Mouse (Mus musculus) limb, embryonic 14.5 days (tissue): ENCODE data around the gene Gk5. TPM values are rescaled to one million over a fixed set of nuclear protein-coding genes. Genes with fewer than 3 reads are reported as not detected.

Source experiments
- ATAC-seq: fragments of 200-750 bp; cut with Nextera tagmentation; 2 replicates; pipeline ENCODE4 v1.8.0; 2017; ENCODE audit warnings: low read depth, moderate number of reproducible peaks, moderate TSS enrichment; ENCODE audit not compliant: low FRiP score
- DNase-seq: peaks from one replicate; pipeline ENCODE4 v3.0.0-alpha.2; 2015; ENCODE audit warnings: low spot score
- H3K27ac ChIP-seq: fragments of 300-500 bp; sonication (generic); replicated peaks from 2 replicates; pipeline ENCODE4 v1.5.1; 2014; ENCODE audit warnings: low read depth, mild to moderate bottlenecking, low read length, moderate library complexity, mixed read lengths
- H3K27me3 ChIP-seq: fragments of 300-500 bp; sonication (generic); 2 replicates; pipeline ENCODE4 v1.6.1; 2014; ENCODE audit warnings: low read length, mixed read lengths; ENCODE audit not compliant: control insufficient read depth, insufficient read depth
- H3K36me3 ChIP-seq: fragments of 300-500 bp; sonication (generic); 2 replicates; pipeline ENCODE4 v1.6.1; 2014; ENCODE audit warnings: mild to moderate bottlenecking, low read length, moderate library complexity, mixed read lengths; ENCODE audit not compliant: control insufficient read depth, insufficient read depth
- H3K4me1 ChIP-seq: fragments of 300-500 bp; sonication (generic); 2 replicates; pipeline ENCODE4 v1.6.1; 2014; ENCODE audit warnings: antibody characterized with exemption, low read length, mixed read lengths; ENCODE audit not compliant: control insufficient read depth, insufficient read depth
- H3K4me2 ChIP-seq: fragments of 300-500 bp; sonication (generic); replicated peaks from 2 replicates; pipeline ENCODE4 v1.6.1; 2014; ENCODE audit warnings: low read depth, mild to moderate bottlenecking, low read length, moderate library complexity; ENCODE audit not compliant: severe bottlenecking
- H3K4me3 ChIP-seq: fragments of 300-500 bp; sonication (generic); replicated peaks from 2 replicates; pipeline ENCODE4 v1.5.1; 2014; ENCODE audit warnings: low read length
- H3K9ac ChIP-seq: fragments of 300-500 bp; sonication (generic); 2 replicates; pipeline ENCODE4 v1.6.1; 2014; ENCODE audit warnings: mild to moderate bottlenecking, low read depth, low read length, moderate library complexity; ENCODE audit not compliant: severe bottlenecking
- H3K9me3 ChIP-seq: fragments of 300-500 bp; sonication (generic); 2 replicates; pipeline ENCODE4 v1.6.1; 2016; ENCODE audit warnings: low read length; ENCODE audit not compliant: control insufficient read depth
- POLR2A ChIP-seq: fragments of 200-500 bp; IDR thresholded peaks from 2 replicates; pipeline ENCODE4 v1.8.0; 2012; ENCODE audit warnings: inconsistent platforms, mild to moderate bottlenecking, moderate library complexity, borderline replicate concordance; ENCODE audit not compliant: insufficient read depth, insufficient read length; ENCODE audit errors: extremely low read depth
- WGBS: fragments of 180-500 bp; shearing (Covaris S2); extraction: QIAGEN DNeasy Blood & Tissue Kit; methylation state at CpG from one replicate; pipeline ENCODE4 v1.1.7; 2014; 5-methylcytosine and 5-hydroxymethylcytosine counted together
- polyA plus RNA-seq, 2 experiments: library from polyadenylated mRNA; depleted of rRNA in 1 of 2; stranded (reverse) in 1 of 2; unstranded in 1 of 2; fragments of >200 nt; fragmentation: Nextera tagmentation in 1 of 2; extraction: Ambion mirVana in 1 of 2; gene quantifications; 2 replicates each; pipeline versions ENCODE4 v1.2.1 to v1.2.3; 2012 to 2014

Gene Gk5
- polyA plus RNA-seq, 2 experiments, result 5.8 to 8.4 TPM

GRCm38 (mm10) chr9:96213036-96213645 is 94.0 kb downstream of the Gk5 start:
- H3K4me2 ChIP-seq, result no peak overlapping the region
- H3K9ac ChIP-seq, result no peak overlapping the region
- H3K4me1 ChIP-seq, result no peaks in the 10 kb centered on the region
- peaks cover 2% of the 10 kb centered on the region; the same call in 1 of the 2 replicates for H3K36me3 ChIP-seq
- H3K4me3 ChIP-seq, result no peak overlapping the region
- H3K27ac ChIP-seq, result no peak overlapping the region
- ATAC-seq (no peak), DNase-seq (no peak)
- no peak for TF ChIP-seq POLR2A
- H3K27me3 ChIP-seq, result no peaks in the 10 kb centered on the region
- H3K9me3 ChIP-seq, result no peaks in the 10 kb centered on the region
- 77% methylated on average over 3 of the region's 3 CpGs for WGBS

- no peaks in the 10 kb centered on the region for H3K27me3 ChIP-seq
- H3K4me2 ChIP-seq, result no peak overlapping the region
- H3K4me3 ChIP-seq, result no peak overlapping the region
- peaks cover 2% of the 10 kb centered on the region; the same call in 1 of the 2 replicates for H3K36me3 ChIP-seq
- H3K9me3 ChIP-seq, result no peaks in the 10 kb centered on the region
- no peak for DNase-seq
- no peak overlapping the region for H3K27ac ChIP-seq
- no peak overlapping the region for H3K9ac ChIP-seq
- WGBS, result 93% methylated on average over 2 of the region's 2 CpGs
- H3K4me1 ChIP-seq, result no peaks in the 10 kb centered on the region
- ATAC-seq, result no peak
- no peak for TF ChIP-seq POLR2A
These were observed 95.0 kb downstream of the Gk5 start for GRCm38 (mm10) chr9:96214171-96214570.

- DNase-seq (no peak), ATAC-seq (no peak)
- no peaks in the 10 kb centered on the region for H3K27me3 ChIP-seq
- no peak overlapping the region for H3K4me3 ChIP-seq
- TF ChIP-seq POLR2A, result no peak
- no peaks in the 10 kb centered on the region for H3K4me1 ChIP-seq
- H3K9me3 ChIP-seq, result no peaks in the 10 kb centered on the region
- H3K27ac ChIP-seq, result no peak overlapping the region
- no peak overlapping the region for H3K4me2 ChIP-seq
- 100% methylated on average over 1 of the region's 1 CpGs for WGBS
- H3K36me3 ChIP-seq, result peaks cover 2% of the 10 kb centered on the region; the same call in 1 of the 2 replicates
- H3K9ac ChIP-seq, result no peak overlapping the region
These were observed 98.1 kb downstream of the Gk5 start for GRCm38 (mm10) chr9:96217299-96217698.

- no peaks in the 10 kb centered on the region for H3K4me1 ChIP-seq
- H3K4me2 ChIP-seq, result no peak overlapping the region
- H3K4me3 ChIP-seq, result no peak overlapping the region
- no peaks in the 10 kb centered on the region for H3K27me3 ChIP-seq
- no peak overlapping the region for H3K9ac ChIP-seq
- peaks cover 2% of the 10 kb centered on the region; the same call in 1 of the 2 replicates for H3K36me3 ChIP-seq
- TF ChIP-seq POLR2A, result no peak
- no peaks in the 10 kb centered on the region for H3K9me3 ChIP-seq
- H3K27ac ChIP-seq, result no peak overlapping the region
- ATAC-seq (no peak), DNase-seq (no peak)
These were observed 98.6 kb downstream of the Gk5 start for GRCm38 (mm10) chr9:96217799-96218198.

DNA sequence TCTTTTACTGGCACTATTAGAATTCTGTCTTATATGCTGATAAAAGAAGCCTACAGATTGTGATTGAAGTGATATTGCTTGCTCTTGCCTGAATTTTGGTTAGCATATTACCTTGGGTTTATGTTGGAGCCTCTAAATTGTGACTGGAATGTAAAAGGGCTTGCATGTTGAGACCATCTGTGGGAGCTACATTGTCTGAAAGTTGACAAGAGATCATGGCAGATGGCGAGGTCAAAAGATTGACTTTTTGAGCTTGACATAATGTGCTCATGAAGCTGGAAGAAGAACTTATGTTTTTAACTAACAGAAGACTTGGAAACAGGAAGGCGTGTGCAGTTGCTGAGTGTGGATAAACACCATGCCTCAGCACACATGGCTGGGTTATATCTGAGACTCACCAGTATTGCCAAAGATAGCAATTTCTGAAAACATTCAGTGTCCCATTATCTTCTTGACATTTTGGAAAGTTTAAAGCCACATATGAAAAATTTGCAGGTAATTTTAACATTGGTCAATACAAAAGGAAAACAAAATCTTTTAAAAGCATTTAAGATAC is 100.0 kb downstream of the Gk5 start:
- WGBS, result 75% methylated on average over 2 of the region's 2 CpGs
- ATAC-seq (no peak), DNase-seq (no peak)
- H3K9ac ChIP-seq, result no peak overlapping the region
- H3K27ac ChIP-seq, result no peak overlapping the region
- no peak overlapping the region for H3K4me2 ChIP-seq
- no peaks in the 10 kb centered on the region for H3K27me3 ChIP-seq
- no peak overlapping the region for H3K4me3 ChIP-seq
- no peaks in the 10 kb centered on the region for H3K9me3 ChIP-seq
- H3K4me1 ChIP-seq, result no peaks in the 10 kb centered on the region
- H3K36me3 ChIP-seq, result 0 out of 2 replicates have a peak, but pooled peaks cover 1% of the 10 kb centered on the region
- no peak for TF ChIP-seq POLR2A
